8 mouse cellular contexts compared by ENCODE assay signal in genomic region chrX:73673968-73674661, GRCm38 (mm10). TPM values are rescaled to one million over a fixed set of nuclear protein-coding genes. Genes with fewer than 3 reads are reported as not detected.
DNase-seq lines count a peak whose midpoint lies in the region; ATAC-seq and TF ChIP-seq lines count a peak whose summit lies in the region.

No protein-coding gene starts in this region.

- no peaks in the 10 kb centered on the region for H3K36me3 ChIP-seq in erythroblast, embryonic 14.5 days (ENCODE audit: control insufficient read depth)
- H3K36me3 ChIP-seq in forebrain, embryonic 14.5 days (ENCODE audit: control insufficient read depth, insufficient read depth, low read length) = peaks cover 11% of the 10 kb centered on the region; the same call in 1 of the 2 replicates
- no peaks in the 10 kb centered on the region for H3K36me3 ChIP-seq in hindbrain, embryonic 16.5 days (ENCODE audit: control insufficient read depth, insufficient read depth, low read length)
- H3K36me3 ChIP-seq in limb, embryonic 14.5 days (ENCODE audit: control insufficient read depth, insufficient read depth, low read length) = peaks cover 13% of the 10 kb centered on the region; the same call in 1 of the 2 replicates
- 0 out of 2 replicates have a peak, but pooled peaks cover 3% of the 10 kb centered on the region for H3K36me3 ChIP-seq in neural tube, embryonic 14.5 days (ENCODE audit: control insufficient read depth, insufficient read depth, low read length)

- ATAC-seq in erythroblast, adult 5-6 weeks (replicated peaks; ENCODE audit: low FRiP score, poor library complexity, severe bottlenecking) = no peak
- ATAC-seq in forebrain, embryonic 14.5 days = peak; percentile 32
- ATAC-seq in hindbrain, embryonic 16.5 days = peak; percentile 47
- no peak for ATAC-seq in limb, embryonic 14.5 days (ENCODE audit: low FRiP score, low read depth)
- peak; percentile 21 for ATAC-seq in neural tube, embryonic 14.5 days (ENCODE audit: low read depth)
- no peak for ATAC-seq in erythroid progenitor cell, adult 5-6 weeks (replicated peaks; ENCODE audit: low FRiP score, poor library complexity, severe bottlenecking)

- H3K9me3 ChIP-seq in erythroblast, embryonic 14.5 days (ENCODE audit: control insufficient read depth, low read length) = peaks cover 7% of the 10 kb centered on the region
- no peaks in the 10 kb centered on the region for H3K9me3 ChIP-seq in forebrain, embryonic 14.5 days (replicated peaks; ENCODE audit: control insufficient read depth, low read length)
- no peaks in the 10 kb centered on the region for H3K9me3 ChIP-seq in hindbrain, embryonic 16.5 days (ENCODE audit: control insufficient read depth, low read length)
- no peaks in the 10 kb centered on the region for H3K9me3 ChIP-seq in limb, embryonic 14.5 days (ENCODE audit: control insufficient read depth, low read length)
- no peaks in the 10 kb centered on the region for H3K9me3 ChIP-seq in neural tube, embryonic 14.5 days (ENCODE audit: control insufficient read depth, low read length)

- peak overlapping the region; percentile 60 for H3K4me2 ChIP-seq in forebrain, embryonic 14.5 days (ENCODE audit: low read length)
- H3K4me2 ChIP-seq in hindbrain, embryonic 16.5 days (ENCODE audit: low read length) = peak overlapping the region; percentile 74
- H3K4me2 ChIP-seq in limb, embryonic 14.5 days (replicated peaks; ENCODE audit: low read depth, low read length, severe bottlenecking) = peak overlapping the region; percentile 64
- H3K4me2 ChIP-seq in neural tube, embryonic 14.5 days (ENCODE audit: low read depth, low read length) = peak overlapping the region; percentile 57

- H3K4me3 ChIP-seq in erythroblast, embryonic 14.5 days (replicated peaks) = peak overlapping the region; percentile 29
- H3K4me3 ChIP-seq in forebrain, embryonic 14.5 days (ENCODE audit: low read depth, low read length) = peak overlapping the region; percentile 53
- peak overlapping the region; percentile 63 for H3K4me3 ChIP-seq in hindbrain, embryonic 16.5 days (ENCODE audit: low read length)
- H3K4me3 ChIP-seq in limb, embryonic 14.5 days (replicated peaks; ENCODE audit: low read length) = peak overlapping the region; percentile 55
- H3K4me3 ChIP-seq in neural tube, embryonic 14.5 days (ENCODE audit: low read depth, low read length) = peak overlapping the region; percentile 50

- TF ChIP-seq POLR2A in limb, embryonic 14.5 days (IDR thresholded peaks at IDR 0.05; ENCODE audit: borderline replicate concordance, extremely low read depth, insufficient read depth, insufficient read length) = no peak

- peaks cover 4% of the 10 kb centered on the region for H3K4me1 ChIP-seq in erythroblast, embryonic 14.5 days (ENCODE audit: control insufficient read depth)
- H3K4me1 ChIP-seq in forebrain, embryonic 14.5 days (ENCODE audit: control insufficient read depth, insufficient read depth, low read length) = peaks cover 8% of the 10 kb centered on the region; the same call in 1 of the 2 replicates
- H3K4me1 ChIP-seq in hindbrain, embryonic 16.5 days (ENCODE audit: control insufficient read depth, insufficient read depth, low read depth, low read length) = peaks cover 11% of the 10 kb centered on the region
- H3K4me1 ChIP-seq in limb, embryonic 14.5 days (ENCODE audit: control insufficient read depth, insufficient read depth, low read length) = 0 out of 2 replicates have a peak, but pooled peaks cover 3% of the 10 kb centered on the region
- H3K4me1 ChIP-seq in neural tube, embryonic 14.5 days (ENCODE audit: control insufficient read depth, insufficient read depth, low read length) = peaks cover 7% of the 10 kb centered on the region; the same call in 1 of the 2 replicates

- DNase-seq in adrenal gland, postnatal 36 days = peak; percentile 29 to 45
- no peak for DNase-seq in forebrain, embryonic 14.5 days (ENCODE audit: low spot score)
- no peak for DNase-seq in limb, embryonic 14.5 days (ENCODE audit: low spot score)

- peak overlapping the region; percentile 75 for H3K9ac ChIP-seq in forebrain, embryonic 14.5 days (ENCODE audit: low read length)
- peak overlapping the region; percentile 78 for H3K9ac ChIP-seq in hindbrain, embryonic 16.5 days (ENCODE audit: low read depth, low read length)
- H3K9ac ChIP-seq in limb, embryonic 14.5 days (ENCODE audit: low read depth, low read length, severe bottlenecking) = peak overlapping the region; percentile 76
- peak overlapping the region; percentile 70 for H3K9ac ChIP-seq in neural tube, embryonic 14.5 days (replicated peaks; ENCODE audit: low read depth, low read length)

- H3K27me3 ChIP-seq in erythroblast, embryonic 14.5 days (ENCODE audit: control insufficient read depth) = peaks cover 57% of the 10 kb centered on the region
- no peaks in the 10 kb centered on the region for H3K27me3 ChIP-seq in forebrain, embryonic 14.5 days (replicated peaks; ENCODE audit: control insufficient read depth, insufficient read depth, low read length)
- no peaks in the 10 kb centered on the region for H3K27me3 ChIP-seq in hindbrain, embryonic 16.5 days (replicated peaks; ENCODE audit: control insufficient read depth, insufficient read depth, low read length)
- no peaks in the 10 kb centered on the region for H3K27me3 ChIP-seq in limb, embryonic 14.5 days (ENCODE audit: control insufficient read depth, insufficient read depth, low read length)
- no peaks in the 10 kb centered on the region for H3K27me3 ChIP-seq in neural tube, embryonic 14.5 days (ENCODE audit: control insufficient read depth, insufficient read depth, low read length)

- H3K27ac ChIP-seq in forebrain, embryonic 14.5 days (ENCODE audit: low read depth, low read length) = no peak overlapping the region
- peak overlapping the region; percentile 76; the same call in 1 of the 2 replicates for H3K27ac ChIP-seq in hindbrain, embryonic 16.5 days (ENCODE audit: low read depth, low read length)
- H3K27ac ChIP-seq in limb, embryonic 14.5 days (replicated peaks; ENCODE audit: low read depth, low read length) = 0 out of 2 replicates have a peak overlapping the region, but pooled peaks have one; percentile 58
- H3K27ac ChIP-seq in neural tube, embryonic 14.5 days (ENCODE audit: low read depth, low read length) = peak overlapping the region; percentile 34; the same call in 1 of the 2 replicates

- WGBS in forebrain, embryonic 14.5 days = 34% methylated on average over 20 of the region's 20 CpGs
- WGBS in hindbrain, embryonic 16.5 days = 22% methylated on average over 20 of the region's 20 CpGs
- WGBS in limb, embryonic 14.5 days = 33% methylated on average over 15 of the region's 20 CpGs
- WGBS in neural tube, embryonic 14.5 days = 28% methylated on average over 20 of the region's 20 CpGs

RNA-seq across cellular contexts. Expression of gene Slc6a8, which starts 1.2 kb away (rescaled TPM):
- not detected in 2 replicates for polyA plus RNA-seq in erythroblast, embryonic 14.5 days (2012)
- not detected in 2 replicates for total RNA-seq in erythroblast, adult 5-6 weeks (2015; ENCODE audit: low replicate concordance)
- total RNA-seq in erythroblast, adult 5-6 weeks (2017; ENCODE audit: low replicate concordance) = 1.4 TPM in 1 of 2 replicates, not detected in the other
- 100 to 1,000 TPM in 1 of 2 experiments, 10 to 100 TPM in 1; 62.6 to 126 TPM for total RNA-seq in adrenal gland, postnatal 36 days (2021)
- polyA plus RNA-seq in forebrain, embryonic 14.5 days (2014; fragmentation: Nextera tagmentation; extraction: Ambion mirVana) = 6.2 and 6.8 TPM in 2 replicates
- 6.0 and 7.1 TPM in 2 replicates for polyA plus RNA-seq in hindbrain, embryonic 16.5 days (2015; fragmentation: Nextera tagmentation; extraction: Ambion mirVana)
- 71.9 and 98.9 TPM in 2 replicates for polyA plus RNA-seq in limb, embryonic 14.5 days (2012; rRNA removed)
- polyA plus RNA-seq in limb, embryonic 14.5 days (2014; fragmentation: Nextera tagmentation; extraction: Ambion mirVana) = 11.9 and 12.5 TPM in 2 replicates
- 9.7 and 11.6 TPM in 2 replicates for polyA plus RNA-seq in neural tube, embryonic 14.5 days (2014; fragmentation: Nextera tagmentation; extraction: Ambion mirVana)
- total RNA-seq in erythroid progenitor cell, adult 5-6 weeks (2015; ENCODE audit: low replicate concordance) = 1.3 and 1.4 TPM in 2 replicates
- total RNA-seq in erythroid progenitor cell, adult 5-6 weeks (2017; ENCODE audit: low replicate concordance) = 0.51 TPM in 1 of 2 replicates, not detected in the other

RNA-seq across cellular contexts. Expression of gene Pnck, which starts 14.2 kb away (rescaled TPM):
- not detected in 2 replicates for polyA plus RNA-seq in erythroblast, embryonic 14.5 days (2012)
- total RNA-seq in erythroblast, adult 5-6 weeks (2015; ENCODE audit: low replicate concordance) = not detected in 2 replicates
- total RNA-seq in erythroblast, adult 5-6 weeks (2017; ENCODE audit: low replicate concordance) = not detected in 2 replicates
- 1 to 10 TPM; 6.9 to 7.0 TPM for total RNA-seq in adrenal gland, postnatal 36 days (2021)
- 116 and 118 TPM in 2 replicates for polyA plus RNA-seq in forebrain, embryonic 14.5 days (2014; fragmentation: Nextera tagmentation; extraction: Ambion mirVana)
- polyA plus RNA-seq in hindbrain, embryonic 16.5 days (2015; fragmentation: Nextera tagmentation; extraction: Ambion mirVana) = 176 and 194 TPM in 2 replicates
- 27.4 and 34.4 TPM in 2 replicates for polyA plus RNA-seq in limb, embryonic 14.5 days (2012; rRNA removed)
- 20.9 and 22.7 TPM in 2 replicates for polyA plus RNA-seq in limb, embryonic 14.5 days (2014; fragmentation: Nextera tagmentation; extraction: Ambion mirVana)
- 142 and 186 TPM in 2 replicates for polyA plus RNA-seq in neural tube, embryonic 14.5 days (2014; fragmentation: Nextera tagmentation; extraction: Ambion mirVana)
- total RNA-seq in erythroid progenitor cell, adult 5-6 weeks (2015; ENCODE audit: low replicate concordance) = not detected in 2 replicates
- not detected in 2 replicates for total RNA-seq in erythroid progenitor cell, adult 5-6 weeks (2017; ENCODE audit: low replicate concordance)

RNA-seq across cellular contexts. Expression of gene Dusp9, which starts 34.9 kb away (rescaled TPM):
- 0.10 TPM in 2 replicates for polyA plus RNA-seq in erythroblast, embryonic 14.5 days (2012)
- not detected in 2 replicates for total RNA-seq in erythroblast, adult 5-6 weeks (2015; ENCODE audit: low replicate concordance)
- total RNA-seq in erythroblast, adult 5-6 weeks (2017; ENCODE audit: low replicate concordance) = 0.43 TPM in 1 of 2 replicates, not detected in the other
- 1 to 10 TPM in 1 of 2 experiments, under 1 TPM in 1; 0.49 to 2.0 TPM for total RNA-seq in adrenal gland, postnatal 36 days (2021)
- polyA plus RNA-seq in forebrain, embryonic 14.5 days (2014; fragmentation: Nextera tagmentation; extraction: Ambion mirVana) = 0.22 and 0.27 TPM in 2 replicates
- polyA plus RNA-seq in hindbrain, embryonic 16.5 days (2015; fragmentation: Nextera tagmentation; extraction: Ambion mirVana) = 0.67 and 0.84 TPM in 2 replicates
- polyA plus RNA-seq in limb, embryonic 14.5 days (2012; rRNA removed) = 10.9 and 13.9 TPM in 2 replicates
- polyA plus RNA-seq in limb, embryonic 14.5 days (2014; fragmentation: Nextera tagmentation; extraction: Ambion mirVana) = 2.4 and 5.0 TPM in 2 replicates
- 0.19 and 0.31 TPM in 2 replicates for polyA plus RNA-seq in neural tube, embryonic 14.5 days (2014; fragmentation: Nextera tagmentation; extraction: Ambion mirVana)
- total RNA-seq in erythroid progenitor cell, adult 5-6 weeks (2015; ENCODE audit: low replicate concordance) = not detected in 2 replicates
- not detected in 2 replicates for total RNA-seq in erythroid progenitor cell, adult 5-6 weeks (2017; ENCODE audit: low replicate concordance)

RNA-seq across cellular contexts. Expression of gene Bcap31, which starts 41.9 kb away (rescaled TPM):
- 1.6 and 1.8 TPM in 2 replicates for polyA plus RNA-seq in erythroblast, embryonic 14.5 days (2012)
- 60.6 and 85.3 TPM in 2 replicates for total RNA-seq in erythroblast, adult 5-6 weeks (2015; ENCODE audit: low replicate concordance)
- total RNA-seq in erythroblast, adult 5-6 weeks (2017; ENCODE audit: low replicate concordance) = 51.2 and 52.8 TPM in 2 replicates
- total RNA-seq in adrenal gland, postnatal 36 days (2021) = 100 to 1,000 TPM; 278 to 286 TPM
- 113 and 119 TPM in 2 replicates for polyA plus RNA-seq in forebrain, embryonic 14.5 days (2014; fragmentation: Nextera tagmentation; extraction: Ambion mirVana)
- 144 and 154 TPM in 2 replicates for polyA plus RNA-seq in hindbrain, embryonic 16.5 days (2015; fragmentation: Nextera tagmentation; extraction: Ambion mirVana)
- polyA plus RNA-seq in limb, embryonic 14.5 days (2012; rRNA removed) = 82.5 and 97.4 TPM in 2 replicates
- 235 and 239 TPM in 2 replicates for polyA plus RNA-seq in limb, embryonic 14.5 days (2014; fragmentation: Nextera tagmentation; extraction: Ambion mirVana)
- 112 and 132 TPM in 2 replicates for polyA plus RNA-seq in neural tube, embryonic 14.5 days (2014; fragmentation: Nextera tagmentation; extraction: Ambion mirVana)
- 110 and 144 TPM in 2 replicates for total RNA-seq in erythroid progenitor cell, adult 5-6 weeks (2015; ENCODE audit: low replicate concordance)
- 56.3 and 68.2 TPM in 2 replicates for total RNA-seq in erythroid progenitor cell, adult 5-6 weeks (2017; ENCODE audit: low replicate concordance)

RNA-seq across cellular contexts. Expression of gene Abcd1, which starts 42.3 kb away (rescaled TPM):
- polyA plus RNA-seq in erythroblast, embryonic 14.5 days (2012) = 1.6 and 2.2 TPM in 2 replicates
- total RNA-seq in erythroblast, adult 5-6 weeks (2015; ENCODE audit: low replicate concordance) = 8.1 and 12.1 TPM in 2 replicates
- total RNA-seq in erythroblast, adult 5-6 weeks (2017; ENCODE audit: low replicate concordance) = 1.3 and 4.0 TPM in 2 replicates
- total RNA-seq in adrenal gland, postnatal 36 days (2021) = 10 to 100 TPM; 21.6 to 31.5 TPM
- polyA plus RNA-seq in forebrain, embryonic 14.5 days (2014; fragmentation: Nextera tagmentation; extraction: Ambion mirVana) = 7.3 and 9.1 TPM in 2 replicates
- 13.1 and 13.2 TPM in 2 replicates for polyA plus RNA-seq in hindbrain, embryonic 16.5 days (2015; fragmentation: Nextera tagmentation; extraction: Ambion mirVana)
- 20.2 and 25.3 TPM in 2 replicates for polyA plus RNA-seq in limb, embryonic 14.5 days (2012; rRNA removed)
- polyA plus RNA-seq in limb, embryonic 14.5 days (2014; fragmentation: Nextera tagmentation; extraction: Ambion mirVana) = 15.2 and 16.8 TPM in 2 replicates
- 9.2 and 10.2 TPM in 2 replicates for polyA plus RNA-seq in neural tube, embryonic 14.5 days (2014; fragmentation: Nextera tagmentation; extraction: Ambion mirVana)
- total RNA-seq in erythroid progenitor cell, adult 5-6 weeks (2015; ENCODE audit: low replicate concordance) = 11.5 and 14.7 TPM in 2 replicates
- 1.7 and 3.8 TPM in 2 replicates for total RNA-seq in erythroid progenitor cell, adult 5-6 weeks (2017; ENCODE audit: low replicate concordance)

Comparison
In these comparisons a context has a peak if more than half of its experiments do, and no peak if none do; other contexts are left out.
1. ATAC-seq: peak in forebrain, embryonic 14.5 days (single experiment), hindbrain, embryonic 16.5 days (single experiment) and neural tube, embryonic 14.5 days (single experiment); none in erythroblast, adult 5-6 weeks (single experiment), limb, embryonic 14.5 days (single experiment) and erythroid progenitor cell, adult 5-6 weeks (single experiment).
2. DNase-seq: peak in adrenal gland, postnatal 36 days (2 of 2); none in forebrain, embryonic 14.5 days (single experiment) and limb, embryonic 14.5 days (single experiment).
3. RNA of gene Pnck, which starts 14.2 kb away (polyA plus RNA-seq): 176 to 194 TPM in hindbrain, embryonic 16.5 days, 142 to 186 TPM in neural tube, embryonic 14.5 days, 116 to 118 TPM in forebrain, embryonic 14.5 days and 20.9 to 34.4 TPM in limb, embryonic 14.5 days; not detected in erythroblast, embryonic 14.5 days; every median in the first group is over 10 times any median in the second.
4. Peak in every context shown above with its lines, with median percentiles within 50 percentile points of each other: H3K4me3 ChIP-seq, H3K4me2 ChIP-seq and H3K9ac ChIP-seq.